Mouse (Mus musculus): ENCODE measurements at regions not wholly inside any gene's neighbourhood (a gene's known extent, or its start where the extent isn't known, plus 50 kb on each side); places are given as distances from the start of the nearest gene placed in this dataset.

DNA sequence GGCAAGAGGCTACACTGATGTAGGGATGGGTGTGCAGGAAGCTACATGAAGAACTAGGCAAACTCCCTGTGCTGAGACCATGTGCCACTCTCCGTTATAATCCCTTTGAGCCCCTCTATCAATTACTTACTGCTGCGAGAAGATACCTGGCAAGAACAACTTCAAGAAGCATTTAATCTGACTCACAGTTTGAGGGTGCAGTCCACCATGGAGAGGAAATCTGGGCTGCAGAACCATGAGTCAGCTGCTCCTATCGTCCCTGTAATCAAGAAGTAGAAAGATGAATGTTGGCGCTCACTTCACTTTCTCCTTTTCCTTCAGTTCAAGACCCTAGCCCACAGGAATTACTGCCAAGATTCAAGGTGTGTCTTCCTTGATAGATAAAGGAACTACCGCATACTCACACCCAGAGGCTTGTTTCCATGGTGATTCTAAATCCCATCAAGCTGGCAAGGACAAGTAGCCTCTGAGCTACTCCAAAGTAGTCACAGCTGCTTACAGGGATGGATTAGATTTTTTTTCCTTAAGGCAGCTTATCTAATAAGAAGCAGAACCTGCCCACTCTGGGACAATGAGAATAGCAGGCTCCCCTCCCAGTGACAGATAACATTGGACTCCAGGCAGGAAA is 411.0 kb upstream of the Htr2a start:
- no peak for TF ChIP-seq POLR2A (IDR thresholded peaks at IDR 0.05; ENCODE audit: borderline replicate concordance, low read depth, low read length)
- TF ChIP-seq CTCF (IDR thresholded peaks at IDR 0.05; ENCODE audit: low read depth, low read length): no peak
- no peak overlapping the region for H3K4me3 ChIP-seq (ENCODE audit: insufficient read depth, low read length)
- no peaks in the 10 kb centered on the region for H3K4me1 ChIP-seq (ENCODE audit: control insufficient read depth, insufficient read depth, low read length)
- H3K27ac ChIP-seq (ENCODE audit: insufficient read depth, low read depth, low read length): no peak overlapping the region

DNA sequence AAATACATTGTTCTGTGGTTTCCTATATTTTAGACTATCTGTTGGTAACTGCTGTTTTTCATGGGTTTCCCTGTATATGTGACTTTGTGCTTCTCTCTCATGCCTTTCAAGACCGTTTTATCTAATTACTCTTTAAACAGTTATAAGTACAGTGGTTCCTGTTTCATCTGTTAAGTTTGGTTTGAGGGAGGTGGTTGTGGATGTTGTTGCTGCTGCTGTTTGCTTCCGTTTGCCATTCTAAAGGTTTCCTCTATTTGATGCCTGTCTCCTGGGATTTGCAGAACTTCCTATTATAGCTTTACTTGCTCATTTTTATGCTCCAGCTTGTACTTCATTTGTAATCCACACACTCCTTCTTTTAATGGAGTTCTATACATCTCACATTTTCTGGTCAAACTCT is 400.4 kb upstream of the Htr2a start:
- no peak for TF ChIP-seq POLR2A (IDR thresholded peaks at IDR 0.05; ENCODE audit: borderline replicate concordance, low read depth, low read length)
- TF ChIP-seq CTCF (IDR thresholded peaks at IDR 0.05; ENCODE audit: low read depth, low read length): no peak
- Histone ChIP-seq H3K27ac (ENCODE audit: insufficient read depth, low read depth, low read length) (no peak overlapping the region), H3K4me3 (ENCODE audit: insufficient read depth, low read length) (no peak overlapping the region), H3K4me1 (ENCODE audit: control insufficient read depth, insufficient read depth, low read length) (no peaks in the 10 kb centered on the region)

DNA sequence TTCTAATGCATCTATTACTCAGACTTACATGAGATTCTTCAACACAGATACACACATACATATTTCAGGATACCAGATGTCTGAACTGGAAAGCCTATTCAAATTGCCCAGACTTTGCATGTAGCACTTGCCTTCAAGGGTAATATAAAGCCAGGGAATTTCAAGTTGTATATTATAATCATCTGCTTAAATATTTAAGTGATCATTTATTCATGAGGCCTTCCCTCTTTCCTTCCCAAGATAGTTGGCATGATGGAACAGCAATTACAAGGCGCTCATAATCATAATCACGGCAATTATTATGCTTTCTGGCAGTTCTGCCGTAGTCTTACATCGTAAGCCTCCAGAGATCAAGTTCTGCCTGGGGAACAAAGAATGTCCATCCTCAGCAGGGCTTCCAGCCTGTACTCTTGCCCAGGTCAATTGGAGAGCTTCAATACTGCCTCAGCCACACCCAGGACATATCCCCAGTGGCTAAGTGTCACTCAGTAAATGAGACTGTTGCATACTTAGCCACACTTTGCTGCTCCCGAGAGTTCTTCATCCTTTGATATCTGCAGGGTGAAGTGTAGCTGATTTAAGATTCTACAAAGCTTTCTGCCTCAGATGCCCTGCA is 391.3 kb upstream of the Htr2a start:
- H3K27ac ChIP-seq (ENCODE audit: insufficient read depth, low read depth, low read length): no peak overlapping the region
- H3K4me3 ChIP-seq (ENCODE audit: insufficient read depth, low read length): no peak overlapping the region
- H3K4me1 ChIP-seq (ENCODE audit: control insufficient read depth, insufficient read depth, low read length): no peaks in the 10 kb centered on the region
- TF ChIP-seq CTCF (IDR thresholded peaks at IDR 0.05; ENCODE audit: low read depth, low read length): no peak
- no peak for TF ChIP-seq POLR2A (IDR thresholded peaks at IDR 0.05; ENCODE audit: borderline replicate concordance, low read depth, low read length)

DNA sequence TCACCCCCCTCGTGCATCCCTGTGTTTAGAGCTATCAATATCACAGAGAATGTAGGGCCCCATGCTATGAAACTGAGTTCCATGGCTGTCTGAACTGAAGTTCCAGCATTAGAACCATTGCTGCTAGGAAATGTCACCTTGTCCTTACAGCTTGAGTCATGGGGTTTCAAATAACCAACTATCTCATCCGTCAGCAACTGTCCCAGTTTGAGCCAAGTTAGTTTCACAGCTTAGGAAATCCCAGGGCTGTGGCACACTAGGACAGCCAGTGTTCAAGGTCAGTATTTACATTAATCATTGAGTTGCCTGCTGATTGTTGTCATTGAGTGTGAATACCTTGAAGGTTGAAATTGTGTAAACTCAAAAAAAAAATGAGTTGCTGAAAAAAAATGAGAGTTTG is 390.6 kb upstream of the Htr2a start:
- H3K27ac ChIP-seq (ENCODE audit: insufficient read depth, low read depth, low read length): no peak overlapping the region
- no peak for TF ChIP-seq POLR2A (IDR thresholded peaks at IDR 0.05; ENCODE audit: borderline replicate concordance, low read depth, low read length)
- TF ChIP-seq CTCF (IDR thresholded peaks at IDR 0.05; ENCODE audit: low read depth, low read length): no peak
- no peaks in the 10 kb centered on the region for H3K4me1 ChIP-seq (ENCODE audit: control insufficient read depth, insufficient read depth, low read length)
- no peak overlapping the region for H3K4me3 ChIP-seq (ENCODE audit: insufficient read depth, low read length)

DNA sequence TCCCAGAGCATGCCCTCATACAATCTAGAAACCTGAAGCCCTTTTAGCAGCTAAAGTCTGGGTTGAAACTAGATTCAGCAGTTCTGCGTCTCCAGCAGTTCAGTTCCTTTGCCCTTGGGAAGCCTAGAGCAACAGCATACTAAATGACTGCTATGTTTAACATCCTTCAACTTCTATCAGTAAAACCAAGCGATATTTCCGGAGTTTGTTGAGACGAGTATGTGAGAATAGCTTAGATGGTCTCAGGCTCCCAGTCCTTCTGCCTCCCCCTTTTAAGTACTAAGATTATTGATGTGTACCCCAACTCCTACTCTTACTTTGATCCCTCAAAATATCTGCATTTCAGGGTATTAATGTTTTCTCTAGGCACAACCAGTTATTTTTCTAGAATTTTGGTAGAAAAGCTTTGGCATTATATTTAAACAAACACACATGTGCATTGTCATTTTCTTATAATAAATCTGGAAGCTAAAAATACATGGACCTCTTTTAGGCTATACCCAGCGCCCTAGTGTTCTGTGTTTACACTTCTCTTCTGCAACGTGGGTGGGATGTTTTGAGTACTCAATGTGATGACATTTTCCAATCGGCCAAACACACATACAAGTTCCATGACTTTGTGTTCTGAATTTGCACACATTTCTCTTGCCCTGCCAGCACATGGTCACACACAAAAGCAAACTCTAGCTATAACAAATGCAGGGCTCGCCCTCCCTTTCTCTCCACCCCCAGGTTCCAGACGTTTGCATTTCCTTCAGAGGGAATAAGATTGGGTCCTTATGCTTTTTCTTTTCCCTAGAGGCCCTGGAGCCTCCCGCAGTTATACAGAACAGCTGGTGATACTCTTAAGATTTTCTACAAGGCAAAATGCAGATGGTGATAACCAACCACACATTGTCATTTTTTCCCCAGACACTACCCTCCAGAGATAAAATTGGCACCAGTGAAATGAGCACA is 388.2 kb upstream of the Htr2a start:
- H3K4me1 ChIP-seq (ENCODE audit: control insufficient read depth, insufficient read depth, low read length): no peaks in the 10 kb centered on the region
- H3K4me3 ChIP-seq (ENCODE audit: insufficient read depth, low read length): no peak overlapping the region
- no peak overlapping the region for H3K27ac ChIP-seq (ENCODE audit: insufficient read depth, low read depth, low read length)
- TF ChIP-seq CTCF (IDR thresholded peaks at IDR 0.05; ENCODE audit: low read depth, low read length) (no peak), POLR2A (IDR thresholded peaks at IDR 0.05; ENCODE audit: borderline replicate concordance, low read depth, low read length) (no peak)

DNA sequence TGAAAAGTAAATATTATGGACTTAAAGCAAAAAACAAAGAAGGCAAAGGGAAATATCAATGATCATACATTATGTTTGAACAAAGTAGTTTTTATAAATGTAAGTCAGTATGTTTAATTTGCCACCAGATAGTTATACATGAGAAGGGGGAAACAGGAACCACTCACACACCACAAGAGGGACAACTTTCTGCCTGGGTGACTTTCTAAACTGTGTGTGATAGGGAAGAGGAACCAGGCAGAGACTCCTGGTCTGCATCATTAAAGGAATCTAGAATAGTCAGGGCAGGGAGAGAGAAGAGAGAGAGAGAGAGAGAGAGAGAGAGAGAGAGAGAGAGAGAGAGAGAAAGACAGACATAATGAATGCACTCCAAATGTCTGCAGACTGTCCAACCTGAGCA is 385.6 kb upstream of the Htr2a start:
- H3K4me1 ChIP-seq (ENCODE audit: control insufficient read depth, insufficient read depth, low read length): no peaks in the 10 kb centered on the region
- TF ChIP-seq POLR2A (IDR thresholded peaks at IDR 0.05; ENCODE audit: borderline replicate concordance, low read depth, low read length) (no peak), CTCF (IDR thresholded peaks at IDR 0.05; ENCODE audit: low read depth, low read length) (no peak)

DNA sequence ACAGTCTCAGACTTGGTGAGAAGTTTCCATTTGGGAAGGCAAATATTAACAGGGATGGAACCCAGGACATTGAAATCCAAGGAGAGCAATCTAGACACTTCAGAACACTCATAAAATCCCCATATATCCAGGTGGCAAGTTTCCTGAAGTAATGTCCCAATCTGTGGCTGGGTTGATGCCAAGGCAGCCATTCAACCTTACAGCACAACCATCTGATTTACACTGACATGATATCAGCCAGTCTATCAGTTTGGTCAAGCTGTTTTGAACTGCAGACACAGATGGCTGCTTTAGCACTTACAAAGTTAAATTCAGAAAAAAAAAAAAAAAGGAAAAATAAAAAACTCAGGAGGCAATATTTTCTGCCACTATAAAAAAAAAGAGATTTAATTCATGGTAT is 381.2 kb upstream of the Htr2a start:
- Histone ChIP-seq H3K4me1 (ENCODE audit: control insufficient read depth, insufficient read depth, low read length) (no peaks in the 10 kb centered on the region), H3K4me3 (ENCODE audit: insufficient read depth, low read length) (no peak overlapping the region), H3K27ac (ENCODE audit: insufficient read depth, low read depth, low read length) (no peak overlapping the region)
- TF ChIP-seq CTCF (IDR thresholded peaks at IDR 0.05; ENCODE audit: low read depth, low read length) (no peak), POLR2A (IDR thresholded peaks at IDR 0.05; ENCODE audit: borderline replicate concordance, low read depth, low read length) (no peak)

More for the DNA sequence above, 385.6 kb upstream of the Htr2a start:
- Histone ChIP-seq H3K4me3 (ENCODE audit: insufficient read depth, low read length) (no peak overlapping the region), H3K27ac (ENCODE audit: insufficient read depth, low read depth, low read length) (no peak overlapping the region)

DNA sequence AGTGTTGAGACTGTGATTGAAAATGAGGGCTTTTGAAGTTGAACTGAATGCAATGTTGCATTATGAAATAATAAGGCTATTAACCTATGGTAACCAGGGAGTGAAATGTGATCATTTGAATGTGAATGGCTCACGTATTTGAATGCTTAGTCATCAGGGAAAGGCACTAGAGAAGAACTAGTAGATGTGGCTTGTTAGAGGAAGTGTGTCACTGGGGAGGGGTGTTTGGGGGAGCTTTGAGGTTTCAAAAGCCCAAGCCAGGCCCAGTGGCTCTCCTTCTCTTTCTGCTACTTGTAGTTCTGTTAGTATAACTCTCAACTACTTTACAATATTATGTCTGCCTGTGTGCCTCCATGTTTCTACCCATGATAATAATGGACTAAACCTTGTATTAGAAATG is 373.6 kb upstream of the Htr2a start:
- Histone ChIP-seq H3K27ac (ENCODE audit: insufficient read depth, low read depth, low read length) (no peak overlapping the region), H3K4me1 (ENCODE audit: control insufficient read depth, insufficient read depth, low read length) (no peaks in the 10 kb centered on the region), H3K4me3 (ENCODE audit: insufficient read depth, low read length) (no peak overlapping the region)
- no peak for TF ChIP-seq POLR2A (IDR thresholded peaks at IDR 0.05; ENCODE audit: borderline replicate concordance, low read depth, low read length)
- no peak for TF ChIP-seq CTCF (IDR thresholded peaks at IDR 0.05; ENCODE audit: low read depth, low read length)

DNA sequence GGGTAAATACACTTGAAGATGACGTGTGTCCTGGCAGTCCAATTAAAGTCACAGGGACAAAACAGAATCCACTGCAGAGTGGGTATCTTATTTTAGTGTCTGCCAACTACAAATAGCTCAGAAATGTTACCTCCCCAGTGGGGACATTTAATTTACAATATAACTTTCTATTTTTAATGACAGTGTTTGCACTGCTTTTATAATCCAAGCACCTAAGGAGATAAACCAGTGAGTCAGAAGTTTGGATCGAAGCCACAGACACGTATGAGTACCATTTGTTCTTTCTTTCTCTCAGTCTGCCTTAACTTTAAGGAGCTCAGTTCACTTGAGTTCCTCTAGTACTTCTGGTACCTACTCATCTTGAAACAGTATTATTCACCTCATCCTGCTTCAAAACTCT is 346.1 kb upstream of the Htr2a start:
- Histone ChIP-seq H3K27ac (ENCODE audit: insufficient read depth, low read depth, low read length) (no peak overlapping the region), H3K4me3 (ENCODE audit: insufficient read depth, low read length) (no peak overlapping the region), H3K4me1 (ENCODE audit: control insufficient read depth, insufficient read depth, low read length) (no peaks in the 10 kb centered on the region)
- TF ChIP-seq POLR2A (IDR thresholded peaks at IDR 0.05; ENCODE audit: borderline replicate concordance, low read depth, low read length): no peak
- no peak for TF ChIP-seq CTCF (IDR thresholded peaks at IDR 0.05; ENCODE audit: low read depth, low read length)

DNA sequence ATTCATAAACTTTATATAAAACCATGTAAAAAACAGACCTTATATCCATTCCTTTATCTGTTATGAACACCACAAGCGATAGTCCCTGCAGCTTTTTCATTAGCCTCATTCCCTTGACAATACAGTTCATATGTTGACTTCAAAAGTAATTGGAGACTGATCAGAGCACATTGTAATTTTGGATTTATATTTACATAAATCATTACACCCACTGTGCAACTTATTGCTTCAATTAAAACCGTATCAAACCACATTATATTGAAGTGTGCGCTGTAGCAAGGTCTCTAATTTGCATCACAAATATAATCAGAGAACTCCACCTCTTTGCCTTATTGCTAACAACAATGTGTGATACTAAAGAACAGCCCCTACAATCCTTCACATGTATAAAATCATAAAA is 336.2 kb upstream of the Htr2a start:
- no peaks in the 10 kb centered on the region for H3K4me1 ChIP-seq (ENCODE audit: control insufficient read depth, insufficient read depth, low read length)
- H3K27ac ChIP-seq (ENCODE audit: insufficient read depth, low read depth, low read length): no peak overlapping the region
- TF ChIP-seq POLR2A (IDR thresholded peaks at IDR 0.05; ENCODE audit: borderline replicate concordance, low read depth, low read length): no peak
- no peak for TF ChIP-seq CTCF (IDR thresholded peaks at IDR 0.05; ENCODE audit: low read depth, low read length)
- no peak overlapping the region for H3K4me3 ChIP-seq (ENCODE audit: insufficient read depth, low read length)

Measured in bone marrow macrophage, adult 2 months (primary cell).